Comparison of ENCODE assay signal across 9 mouse cellular contexts in genomic region chr19:37692879-37693278, GRCm38 (mm10). TPM values are rescaled to one million over a fixed set of nuclear protein-coding genes. Genes with fewer than 3 reads are reported as not detected.
DNase-seq lines count a peak whose midpoint lies in the region; ATAC-seq lines count a peak whose summit lies in the region.
"Had no signal": no experiment of that assay in that cellular context is flagged by ENCODE, and none has a peak within 500 bp of the region (broad histone marks: within the 10 kb centered on the region; RNA-seq: fewer than 3 reads in every experiment).

No protein-coding gene starts in this region.

- ATAC-seq in midbrain, embryonic 11.5 days (ENCODE audit: low FRiP score): peak; percentile 60
- ATAC-seq in erythroblast, adult 5-6 weeks (replicated peaks; ENCODE audit: low FRiP score, poor library complexity, severe bottlenecking): no peak
- no peak for ATAC-seq in monocyte, adult 5-6 weeks (replicated peaks; ENCODE audit: insufficient number of reproducible peaks, low FRiP score, low TSS enrichment, poor library complexity, severe bottlenecking)

- H3K4me1 ChIP-seq in hindbrain, embryonic 10.5 days (replicated peaks): peaks cover 41% of the 10 kb centered on the region
- H3K4me1 ChIP-seq in midbrain, embryonic 11.5 days (ENCODE audit: control insufficient read depth, insufficient read depth, low read length): peaks cover 16% of the 10 kb centered on the region

- H3K9ac ChIP-seq in midbrain, embryonic 11.5 days (ENCODE audit: low read length): no peak overlapping the region

- peak overlapping the region; percentile 50 for H3K4me3 ChIP-seq in hindbrain, embryonic 10.5 days
- H3K4me3 ChIP-seq in midbrain, embryonic 11.5 days (ENCODE audit: low read depth, low read length): peak overlapping the region; percentile 27

- H3K9me3 ChIP-seq in hindbrain, embryonic 10.5 days: no peaks in the 10 kb centered on the region
- H3K9me3 ChIP-seq in midbrain, embryonic 11.5 days (ENCODE audit: control insufficient read depth, low read length): no peaks in the 10 kb centered on the region

- 2% methylated on average over 40 of the region's 40 CpGs for WGBS in hindbrain, embryonic 10.5 days
- WGBS in midbrain, embryonic 11.5 days: under 1% methylated on average over 40 of the region's 40 CpGs

- DNase-seq in adrenal gland, postnatal 14 days: peak; percentile 52
- DNase-seq in adrenal gland, postnatal 4 days (ENCODE audit: low spot score in 2 of 2): no peak
- peak; percentile 28 for DNase-seq in right cerebral cortex, adult 18-20 months
- DNase-seq in right cerebral cortex, postnatal 36 days (ENCODE audit: low spot score in 2 of 2): no peak
- DNase-seq in hindbrain, embryonic 10.5 days (ENCODE audit: low spot score): peak; percentile 72
- peak; percentile 94 for DNase-seq in midbrain, embryonic 11.5 days (ENCODE audit: low spot score, missing footprints)

- H3K27me3 ChIP-seq in hindbrain, embryonic 10.5 days (ENCODE audit: insufficient read depth, poor library complexity, severe bottlenecking): peaks cover 100% of the 10 kb centered on the region
- peaks cover 100% of the 10 kb centered on the region for H3K27me3 ChIP-seq in midbrain, embryonic 11.5 days (ENCODE audit: control insufficient read depth, insufficient read depth, low read length)

- H3K36me3 ChIP-seq in hindbrain, embryonic 10.5 days: no peaks in the 10 kb centered on the region
- H3K36me3 ChIP-seq in midbrain, embryonic 11.5 days (ENCODE audit: control insufficient read depth, insufficient read depth, low read length): no peaks in the 10 kb centered on the region

- H3K27ac ChIP-seq in hindbrain, embryonic 10.5 days: peak overlapping the region; percentile 40; the same call in 1 of the 2 replicates
- H3K27ac ChIP-seq in midbrain, embryonic 11.5 days (ENCODE audit: low read depth, low read length): no peak overlapping the region

- peak overlapping the region; percentile 46 for H3K4me2 ChIP-seq in midbrain, embryonic 11.5 days

RNA-seq across cellular contexts. Expression of gene Cyp26a1, which starts 4.7 kb away (rescaled TPM):
- total RNA-seq in adrenal gland, postnatal 14 days (2021): not detected in 2 replicates
- total RNA-seq in adrenal gland, postnatal 4 days (2021): under 1 TPM in 1 of 2 experiments, not detected in 1; 0.36 TPM
- 39.8 and 42.5 TPM in 2 replicates for polyA plus RNA-seq in hindbrain, embryonic 10.5 days (2016; fragmentation: Nextera tagmentation; extraction: Ambion mirVana)
- 0.92 and 1.0 TPM in 2 replicates for polyA plus RNA-seq in midbrain, embryonic 11.5 days (2014; fragmentation: Nextera tagmentation; extraction: Ambion mirVana)
- not detected in 2 replicates for total RNA-seq in erythroblast, adult 5-6 weeks (2015; ENCODE audit: low replicate concordance)
- not detected in 2 replicates for total RNA-seq in erythroblast, adult 5-6 weeks (2017; ENCODE audit: low replicate concordance)
- total RNA-seq in monocyte, adult 5-6 weeks (2017): 0.87 TPM in 1 of 3 replicates, not detected in the others

RNA-seq across cellular contexts. Expression of gene Cyp26c1, which starts 7.5 kb away (rescaled TPM):
- 0.23 TPM in 1 of 2 replicates, not detected in the other for total RNA-seq in adrenal gland, postnatal 14 days (2021)
- total RNA-seq in adrenal gland, postnatal 4 days (2021): not detected
- polyA plus RNA-seq in hindbrain, embryonic 10.5 days (2016; fragmentation: Nextera tagmentation; extraction: Ambion mirVana): 10.0 and 10.1 TPM in 2 replicates
- not detected in 2 replicates for polyA plus RNA-seq in midbrain, embryonic 11.5 days (2014; fragmentation: Nextera tagmentation; extraction: Ambion mirVana)
- not detected in 2 replicates for total RNA-seq in erythroblast, adult 5-6 weeks (2015; ENCODE audit: low replicate concordance)
- not detected in 2 replicates for total RNA-seq in erythroblast, adult 5-6 weeks (2017; ENCODE audit: low replicate concordance)
- total RNA-seq in monocyte, adult 5-6 weeks (2017): not detected in 3 replicates
- polyA plus RNA-seq: testis, adult 2 months had no signal

Comparison
In these comparisons a context has a peak if more than half of its experiments do, and no peak if none do; other contexts are left out.
1. DNase-seq: peak in adrenal gland, postnatal 14 days (single experiment), right cerebral cortex, adult 18-20 months (single experiment), hindbrain, embryonic 10.5 days (single experiment) and midbrain, embryonic 11.5 days (single experiment); none in adrenal gland, postnatal 4 days (0 of 2) and right cerebral cortex, postnatal 36 days (0 of 2).